Mouse (Mus musculus) hindbrain, embryonic 10.5 days (tissue): ENCODE results near the gene Mast3. TPM values are rescaled to one million over a fixed set of nuclear protein-coding genes. Genes with fewer than 3 reads are reported as not detected.

Experiments used
- DNase-seq: peaks from one replicate; pipeline ENCODE4 v3.0.0-alpha.2; 2017; ENCODE audit warnings: low spot score
- H3K27ac ChIP-seq: fragments of 300-500 bp; sonication (generic); 2 replicates; pipeline ENCODE4 v1.5.1; 2016; ENCODE audit warnings: mild to moderate bottlenecking, moderate library complexity
- H3K27me3 ChIP-seq: fragments of 300-500 bp; sonication (generic); 2 replicates; pipeline ENCODE4 v1.6.1; 2016; ENCODE audit warnings: mild to moderate bottlenecking; ENCODE audit not compliant: poor library complexity, insufficient read depth, severe bottlenecking
- H3K36me3 ChIP-seq: fragments of 300-500 bp; sonication (generic); 2 replicates; pipeline ENCODE4 v1.6.1; 2016; ENCODE audit warnings: mild to moderate bottlenecking, moderate library complexity
- H3K4me1 ChIP-seq: fragments of 300-500 bp; sonication (generic); replicated peaks from 2 replicates; pipeline ENCODE4 v1.6.1; 2016; ENCODE audit warnings: mild to moderate bottlenecking
- H3K4me3 ChIP-seq: fragments of 300-500 bp; sonication (generic); 2 replicates; pipeline ENCODE4 v1.5.1; 2016; ENCODE audit warnings: mild to moderate bottlenecking, moderate library complexity
- H3K9me3 ChIP-seq: fragments of 300-500 bp; sonication (generic); 2 replicates; pipeline ENCODE4 v1.6.1; 2016; ENCODE audit warnings: mild to moderate bottlenecking, moderate library complexity
- WGBS: fragments of 180-500 bp; shearing (Covaris S2); methylation state at CpG from one replicate; pipeline ENCODE4 v1.1.7; 2016; 5-methylcytosine and 5-hydroxymethylcytosine counted together
- polyA plus RNA-seq: library from polyadenylated mRNA; unstranded; fragments of >200 nt; fragmentation: Nextera tagmentation; extraction: Ambion mirVana; gene quantifications from 2 replicates; pipeline ENCODE4 v1.2.1, GENCODE M21; 2016

Mast3 gene
- polyA plus RNA-seq, 1 experiment from 2014 or later = 18.2 TPM

DNA sequence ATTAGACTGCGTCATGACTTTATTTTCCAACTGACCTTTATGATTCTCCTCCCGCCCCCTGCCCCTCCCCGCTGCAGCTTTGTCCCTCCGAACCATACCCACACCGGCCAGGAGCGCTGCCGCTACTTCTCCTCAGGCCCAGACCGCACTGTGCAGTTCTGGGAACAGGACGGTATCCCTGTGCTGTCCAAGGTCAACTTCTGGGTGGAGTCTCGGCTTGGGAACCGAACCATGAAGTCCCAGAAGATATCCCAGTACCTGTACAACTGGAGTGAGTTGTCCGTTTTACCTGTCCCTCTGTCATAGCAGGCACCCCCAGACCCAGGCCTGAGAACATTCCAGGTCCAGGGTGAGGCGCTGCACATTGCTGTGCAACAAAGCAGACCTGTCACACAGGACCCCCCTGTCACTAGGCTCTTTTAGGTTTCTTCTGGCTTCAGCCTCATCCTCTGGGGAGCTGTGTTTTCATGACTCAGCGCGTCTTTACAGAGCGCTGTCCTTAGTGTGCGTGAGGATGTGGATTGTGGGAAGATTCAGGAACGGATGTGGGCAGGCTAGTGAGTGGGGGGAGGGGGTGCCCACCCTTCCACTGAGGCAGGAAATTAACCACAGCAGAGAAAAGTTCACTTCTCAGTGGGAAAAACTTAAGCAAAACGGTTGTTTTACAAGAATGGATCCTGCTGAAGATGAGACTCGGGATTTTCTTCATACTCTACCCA is 6.3 kb upstream of the Mast3 start:
- WGBS = 76% methylated on average over 20 of the region's 20 CpGs
- no peak for DNase-seq
- no peak overlapping the region for H3K4me3 ChIP-seq
- H3K4me1 ChIP-seq = peaks cover 14% of the 10 kb centered on the region; the same call in 1 of the 2 replicates
- no peak overlapping the region for H3K27ac ChIP-seq
- no peaks in the 10 kb centered on the region for H3K9me3 ChIP-seq
- peaks cover 75% of the 10 kb centered on the region for H3K27me3 ChIP-seq
- no peaks in the 10 kb centered on the region for H3K36me3 ChIP-seq

GRCm38 (mm10) chr8:70808955-70809701 is 4.3 kb upstream of the Mast3 start:
- WGBS = 78% methylated on average over 8 of the region's 8 CpGs
- H3K27me3 ChIP-seq = peaks cover 76% of the 10 kb centered on the region
- no peak overlapping the region for H3K27ac ChIP-seq

DNA sequence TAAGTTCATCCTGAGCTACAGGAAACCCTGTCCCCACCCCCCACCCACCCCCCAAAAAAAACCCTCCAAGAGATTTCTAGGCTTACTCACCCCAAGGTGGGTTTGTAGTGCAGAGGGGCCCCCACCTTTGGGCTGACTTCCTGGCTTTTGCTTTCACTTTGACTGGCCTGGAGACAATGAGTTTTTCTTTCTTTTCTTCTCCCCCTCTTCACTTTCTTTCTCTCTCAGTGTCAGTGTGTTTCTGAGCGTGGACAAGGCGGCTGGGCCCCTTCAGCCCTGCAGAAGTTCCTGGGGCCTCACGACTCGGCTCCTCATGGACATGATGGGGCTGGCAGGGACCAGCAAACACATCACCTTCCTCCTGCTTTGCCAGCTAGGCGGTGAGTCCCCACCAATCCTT is 3.4 kb upstream of the Mast3 start, which contains the start of gene Il12rb1:
Il12rb1 (plus strand) TSS at position 211 of the 400 bp plus-strand sequence.
- Histone ChIP-seq H3K4me1 (peaks cover 31% of the 10 kb centered on the region), H3K4me3 (no peak within 1 kb of the TSS), H3K27ac (no peak within 1 kb of the TSS), H3K27me3 (peaks cover 76% of the 10 kb centered on the region), H3K9me3 (no peaks in the 10 kb centered on the region), H3K36me3 (no peaks in the 10 kb centered on the region)
- WGBS = 68% methylated on average over 5 of the region's 5 CpGs
- no peak for DNase-seq

More at GRCm38 (mm10) chr8:70808955-70809701, 4.3 kb upstream of the Mast3 start:
- H3K9me3 ChIP-seq = no peaks in the 10 kb centered on the region
- peaks cover 24% of the 10 kb centered on the region for H3K4me1 ChIP-seq
- H3K4me3 ChIP-seq = no peak overlapping the region
- DNase-seq = no peak
- H3K36me3 ChIP-seq = no peaks in the 10 kb centered on the region

- H3K4me3 ChIP-seq = no peak overlapping the region
- 38% methylated on average over 1 of the region's 1 CpGs for WGBS
- peaks cover 78% of the 10 kb centered on the region for H3K27me3 ChIP-seq
- no peaks in the 10 kb centered on the region for H3K9me3 ChIP-seq
- H3K36me3 ChIP-seq = no peaks in the 10 kb centered on the region
- DNase-seq = no peak
- H3K27ac ChIP-seq = no peak overlapping the region
- H3K4me1 ChIP-seq = peaks cover 31% of the 10 kb centered on the region
Measured at GRCm38 (mm10) chr8:70807304-70807703, 2.5 kb upstream of the Mast3 start.

DNA sequence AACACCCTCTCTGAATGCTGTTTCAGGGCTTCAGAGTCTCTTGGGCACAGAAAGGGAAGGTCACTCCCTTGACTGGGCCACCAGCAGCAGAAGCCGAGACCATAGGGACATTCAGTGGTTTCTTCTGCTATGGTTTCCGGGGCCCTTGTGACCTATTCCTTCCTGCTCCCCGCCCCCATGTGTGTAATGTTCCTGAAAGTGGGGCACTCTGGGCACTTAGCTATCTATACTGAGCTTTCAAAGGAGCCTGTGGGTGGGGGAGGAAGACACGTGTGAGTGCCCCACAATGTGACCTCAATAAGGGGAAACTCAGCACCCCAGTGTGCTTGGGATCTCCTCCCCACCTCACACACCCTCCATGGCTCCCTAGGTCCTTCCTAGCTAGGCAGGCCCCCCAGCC is 1.7 kb upstream of the Mast3 start:
- no peak overlapping the region for H3K4me3 ChIP-seq
- 72% methylated on average over 4 of the region's 4 CpGs for whole genome bisulfite sequencing
- peaks cover 86% of the 10 kb centered on the region for H3K27me3 ChIP-seq
- peaks cover 31% of the 10 kb centered on the region for H3K4me1 ChIP-seq
- no peaks in the 10 kb centered on the region for H3K9me3 ChIP-seq
- no peak for DNase-seq
- no peaks in the 10 kb centered on the region for H3K36me3 ChIP-seq
- no peak overlapping the region for H3K27ac ChIP-seq

- WGBS = 2% methylated on average over 47 of the region's 47 CpGs
- Histone ChIP-seq H3K36me3 (no peaks in the 10 kb centered on the region), H3K27me3 (peaks cover 92% of the 10 kb centered on the region), H3K4me3 (peak overlapping the region; percentile 58), H3K4me1 (peaks cover 30% of the 10 kb centered on the region), H3K27ac (no peak overlapping the region), H3K9me3 (no peaks in the 10 kb centered on the region)
- peak; percentile 34 for DNase-seq
Measured at GRCm38 (mm10) chr8:70803761-70804480, 933 bp downstream of the Mast3 start.

DNA sequence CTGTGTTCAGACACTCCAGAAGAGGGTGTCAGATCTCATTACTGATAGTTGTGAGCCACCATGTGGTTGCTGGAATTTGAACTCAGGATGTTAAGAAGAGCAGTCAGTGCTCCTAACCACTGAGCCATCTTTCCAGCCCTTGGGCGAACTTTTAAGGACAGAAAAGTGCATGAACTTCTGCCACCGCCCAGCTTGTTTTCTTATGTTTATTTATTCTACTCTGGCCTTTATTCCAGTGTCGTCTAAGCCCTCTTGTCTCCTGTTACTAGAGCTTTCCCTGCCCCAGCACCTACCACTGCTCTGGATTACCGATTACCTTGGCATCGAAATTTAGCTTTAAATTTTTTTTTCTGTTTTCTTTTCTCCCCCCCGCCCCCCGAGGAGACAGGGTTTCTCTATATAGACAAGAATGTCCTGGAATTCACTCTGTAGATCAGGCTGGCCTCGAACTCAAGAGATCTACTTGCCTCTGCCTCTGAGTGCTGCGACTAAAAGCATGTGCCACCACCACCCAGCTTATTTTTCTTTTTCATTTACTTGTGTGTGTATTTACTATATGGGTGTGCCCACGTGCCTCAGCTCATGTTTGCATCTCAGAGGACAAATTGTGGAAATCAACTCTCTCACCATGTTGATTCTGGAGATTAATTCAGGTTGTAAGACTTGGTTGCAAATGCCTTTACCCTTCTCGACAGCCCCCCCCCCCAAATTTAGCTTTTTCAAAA is 1.9 kb downstream of the Mast3 start:
- H3K4me1 ChIP-seq = peaks cover 34% of the 10 kb centered on the region
- WGBS = 73% methylated on average over 11 of the region's 11 CpGs
- DNase-seq = no peak
- H3K9me3 ChIP-seq = no peaks in the 10 kb centered on the region
- no peak overlapping the region for H3K4me3 ChIP-seq
- no peak overlapping the region for H3K27ac ChIP-seq
- peaks cover 98% of the 10 kb centered on the region for H3K27me3 ChIP-seq
- no peaks in the 10 kb centered on the region for H3K36me3 ChIP-seq

- Histone ChIP-seq H3K9me3 (no peaks in the 10 kb centered on the region), H3K36me3 (no peaks in the 10 kb centered on the region), H3K4me3 (no peak overlapping the region), H3K27me3 (peaks cover 93% of the 10 kb centered on the region), H3K27ac (no peak overlapping the region), H3K4me1 (peaks cover 42% of the 10 kb centered on the region)
- no peak for DNase-seq
- WGBS = 73% methylated on average over 1 of the region's 1 CpGs
Measured at GRCm38 (mm10) chr8:70801830-70802229, 3.0 kb downstream of the Mast3 start.

GRCm38 (mm10) chr8:70801156-70801555 is 3.7 kb downstream of the Mast3 start:
- Histone ChIP-seq H3K4me1 (peaks cover 49% of the 10 kb centered on the region), H3K9me3 (no peaks in the 10 kb centered on the region), H3K36me3 (no peaks in the 10 kb centered on the region), H3K4me3 (no peak overlapping the region), H3K27me3 (peaks cover 92% of the 10 kb centered on the region), H3K27ac (no peak overlapping the region)
- no peak for DNase-seq
- whole genome bisulfite sequencing = 42% methylated on average over 15 of the region's 15 CpGs

DNA sequence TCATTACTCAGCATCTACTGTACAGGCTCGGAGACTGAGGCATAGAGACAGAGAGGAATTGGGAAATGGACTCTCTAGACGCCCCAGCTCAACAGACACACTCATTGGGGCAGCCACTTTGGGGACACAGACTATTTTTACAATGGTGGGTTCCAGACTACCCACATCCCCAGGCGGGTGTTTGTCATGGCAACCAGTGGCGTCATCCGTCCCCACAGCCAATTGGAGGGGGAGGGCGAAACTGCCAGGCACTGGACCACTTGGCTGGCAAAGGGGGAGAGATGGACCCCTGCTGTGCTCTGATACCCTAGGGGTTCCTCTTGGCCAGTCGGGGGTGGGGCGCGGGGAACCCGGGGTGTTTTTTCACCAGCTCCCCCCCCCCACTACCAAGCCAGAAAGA is 4.2 kb downstream of the Mast3 start:
- no peak for DNase-seq
- 49% methylated on average over 10 of the region's 10 CpGs for WGBS
- Histone ChIP-seq H3K4me3 (no peak overlapping the region), H3K36me3 (no peaks in the 10 kb centered on the region), H3K27me3 (peaks cover 92% of the 10 kb centered on the region), H3K4me1 (peaks cover 52% of the 10 kb centered on the region), H3K27ac (no peak overlapping the region), H3K9me3 (no peaks in the 10 kb centered on the region)

GRCm38 (mm10) chr8:70798281-70798680 is 6.6 kb downstream of the Mast3 start:
- Histone ChIP-seq H3K4me1 (peaks cover 51% of the 10 kb centered on the region), H3K4me3 (peak overlapping the region; percentile 69), H3K36me3 (no peaks in the 10 kb centered on the region), H3K27ac (peak overlapping the region; percentile 87; the same call in 1 of the 2 replicates), H3K27me3 (peaks cover 91% of the 10 kb centered on the region), H3K9me3 (no peaks in the 10 kb centered on the region)
- no peak for DNase-seq
- 14% methylated on average over 15 of the region's 15 CpGs for WGBS
